Mouse (Mus musculus) left cerebral cortex, adult 11 months (tissue): ENCODE measurements around the gene Car12.
A peak's percentile ranks its signal among the peaks of the same experiment; 100 is the strongest.
"Not testable (repeated sequence)": the region's sequence is repeated elsewhere in the genome, so short reads cannot be mapped to it uniquely, and the experiment has no call there.

ENCODE experiments used
- DNase-seq: peaks from one replicate; pipeline ENCODE4 v3.0.0; 2022; ENCODE audit warnings: low spot score

The Car12 gene

GRCm38 (mm10) chr9:66770701-66771100 is 57.2 kb downstream of the Car12 start:
- no peak for DNase-seq

GRCm38 (mm10) chr9:66784552-66784951 is 71.1 kb downstream of the Car12 start:
- DNase-seq: not testable (repeated sequence)

GRCm38 (mm10) chr9:66787821-66788220 is 74.3 kb downstream of the Car12 start:
- no peak for DNase-seq

GRCm38 (mm10) chr9:66794629-66795463 is 81.4 kb downstream of the Car12 start:
- no peak for DNase-seq

GRCm38 (mm10) chr9:66795464-66796324 is 82.2 kb downstream of the Car12 start, which contains the start of gene Aph1b:
Gene Aph1b, minus strand, starts transcription at chr9:66795490.
- DNase-seq: peak; percentile 92

- no peak for DNase-seq
Measured at GRCm38 (mm10) chr9:66796739-66797138, 83.3 kb downstream of the Car12 start, which contains the start of gene Gm10647. Gene Gm10647, plus strand, starts transcription at chr9:66797039.

GRCm38 (mm10) chr9:66801947-66802346 is 88.5 kb downstream of the Car12 start:
- DNase-seq: no peak

GRCm38 (mm10) chr9:66805951-66806350 is 92.5 kb downstream of the Car12 start:
- DNase-seq: not testable (repeated sequence)

- DNase-seq: no peak
Measured at GRCm38 (mm10) chr9:66813392-66813791, 99.9 kb downstream of the Car12 start.
